Mouse (Mus musculus) heart, embryonic 10.5 days (tissue): ENCODE results near the gene Znrf3. TPM values are rescaled to one million over a fixed set of nuclear protein-coding genes. Genes with fewer than 3 reads are reported as not detected.

Source experiments
- DNase-seq: peaks from one replicate; pipeline ENCODE4 v3.0.0-alpha.2; 2017; ENCODE audit warnings: low spot score
- H3K27ac ChIP-seq: fragments of 300-500 bp; sonication (generic); 2 replicates; pipeline ENCODE4 v1.5.1; 2016; ENCODE audit warnings: mild to moderate bottlenecking
- H3K27me3 ChIP-seq: fragments of 300-500 bp; sonication (generic); 2 replicates; pipeline ENCODE4 v1.6.1; 2016; ENCODE audit warnings: mild to moderate bottlenecking; ENCODE audit not compliant: poor library complexity, insufficient read depth, severe bottlenecking
- H3K36me3 ChIP-seq: fragments of 300-500 bp; sonication (generic); 2 replicates; pipeline ENCODE4 v1.6.1; 2016; ENCODE audit warnings: mild to moderate bottlenecking, moderate library complexity
- H3K4me1 ChIP-seq: fragments of 300-500 bp; sonication (generic); 2 replicates; pipeline ENCODE4 v1.6.1; 2016; ENCODE audit warnings: mild to moderate bottlenecking
- H3K4me3 ChIP-seq: fragments of 300-500 bp; sonication (generic); 2 replicates; pipeline ENCODE4 v1.5.1; 2016; ENCODE audit warnings: mild to moderate bottlenecking, moderate library complexity
- H3K9me3 ChIP-seq: fragments of 300-500 bp; sonication (generic); 2 replicates; pipeline ENCODE4 v1.6.1; 2016; ENCODE audit warnings: mild to moderate bottlenecking, moderate library complexity
- WGBS: fragments of 180-500 bp; shearing (Covaris S2); methylation state at CpG from one replicate; pipeline ENCODE4 v1.1.7; 2016; 5-methylcytosine and 5-hydroxymethylcytosine counted together
- polyA plus RNA-seq: library from polyadenylated mRNA; unstranded; fragments of >200 nt; fragmentation: Nextera tagmentation; extraction: Ambion mirVana; gene quantifications from 2 replicates; pipeline ENCODE4 v1.2.1, GENCODE M21; 2016

Gene Znrf3
- polyA plus RNA-seq, 1 experiment from 2014 or later, result 9.2 TPM

DNA sequence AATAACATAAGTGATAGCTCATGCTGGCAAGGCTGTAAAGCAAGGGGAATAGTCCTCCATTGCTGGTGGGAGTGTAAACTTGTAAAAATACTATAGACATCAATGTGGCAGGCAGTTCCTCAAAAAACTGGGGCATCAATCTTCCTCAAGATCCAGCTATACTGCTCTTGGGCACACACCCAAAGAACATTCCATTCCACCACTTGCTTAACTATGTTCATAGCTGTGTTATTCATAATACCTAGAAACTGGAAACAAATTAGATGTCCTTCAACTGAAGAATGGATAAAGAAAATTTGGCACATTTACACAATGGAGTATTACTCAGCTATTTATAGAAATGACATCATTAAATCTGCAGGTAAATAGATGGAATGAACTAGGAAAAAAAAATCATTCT lies 91.6 kb downstream of the Znrf3 start:
- peaks cover 8% of the 10 kb centered on the region for H3K4me1 ChIP-seq
- H3K4me3 ChIP-seq, result no peak overlapping the region
- H3K27me3 ChIP-seq, result no peaks in the 10 kb centered on the region
- DNase-seq, result no peak
- no peaks in the 10 kb centered on the region for H3K36me3 ChIP-seq
- H3K9me3 ChIP-seq, result no peaks in the 10 kb centered on the region
- no peak overlapping the region for H3K27ac ChIP-seq

DNA sequence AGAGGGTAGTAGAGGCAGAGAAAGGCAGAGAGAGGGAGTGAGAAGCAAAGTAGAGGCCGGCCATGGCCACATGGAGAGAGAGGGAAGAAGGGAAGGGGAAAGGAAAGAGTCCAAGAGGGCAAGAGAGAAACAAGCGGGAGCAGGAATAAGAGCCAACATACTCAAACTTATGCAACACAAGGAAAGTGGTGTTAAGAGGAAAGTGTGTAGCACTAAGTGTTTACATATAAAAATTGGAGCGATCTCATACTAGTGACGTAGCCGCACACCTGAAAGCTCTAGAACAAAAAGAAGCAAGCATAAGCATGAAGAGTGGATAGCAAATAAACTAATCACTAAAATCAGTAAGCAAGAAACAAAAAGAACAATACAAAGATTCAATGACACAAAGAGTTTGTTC lies 95.2 kb downstream of the Znrf3 start:
- no peak overlapping the region for H3K4me3 ChIP-seq
- H3K27me3 ChIP-seq, result no peaks in the 10 kb centered on the region
- H3K27ac ChIP-seq, result no peak overlapping the region
- no peak for DNase-seq
- no peaks in the 10 kb centered on the region for H3K9me3 ChIP-seq
- no peaks in the 10 kb centered on the region for H3K36me3 ChIP-seq
- peaks cover 16% of the 10 kb centered on the region for H3K4me1 ChIP-seq
- 92% methylated on average over 5 of the region's 5 CpGs for WGBS

DNA sequence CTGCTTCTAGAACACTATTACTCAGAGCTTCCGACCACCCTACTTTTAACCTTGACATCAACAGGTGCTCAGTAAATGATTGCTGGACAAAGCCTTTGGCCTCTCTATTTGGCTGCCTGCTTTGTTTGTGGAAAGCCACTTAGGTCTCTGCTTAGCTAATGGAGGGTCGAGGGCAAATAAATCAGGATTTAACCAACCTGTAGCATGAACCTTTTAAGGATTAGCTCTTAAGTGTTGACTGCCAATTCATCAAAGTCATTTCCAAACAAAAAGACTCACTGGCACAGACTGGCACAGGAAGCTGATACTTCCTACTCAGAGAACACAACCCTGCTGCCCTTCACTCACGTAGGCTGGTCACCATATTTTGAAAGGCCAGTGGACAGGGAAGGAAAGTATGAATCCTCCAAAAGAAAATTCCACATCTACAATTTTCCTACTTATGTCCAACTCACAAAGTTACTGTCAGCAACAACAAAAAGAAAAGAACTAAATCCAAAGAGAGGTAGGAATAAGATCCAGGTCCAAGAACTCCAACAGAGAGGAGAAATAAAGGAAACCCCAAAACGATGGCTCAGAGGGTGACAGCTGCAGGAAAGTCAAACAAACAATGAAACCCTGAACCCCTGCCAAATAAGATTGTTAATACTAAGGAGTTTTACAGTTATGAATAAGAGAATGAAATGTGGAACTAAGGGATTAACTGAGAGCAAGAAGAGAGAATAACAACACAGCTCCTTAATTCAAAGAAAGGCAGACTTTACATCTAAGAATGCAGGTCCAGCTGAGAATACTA lies 97.6 kb downstream of the Znrf3 start:
- 75% methylated on average over 4 of the region's 4 CpGs for WGBS
- no peak for DNase-seq
- no peak overlapping the region for H3K27ac ChIP-seq

DNA sequence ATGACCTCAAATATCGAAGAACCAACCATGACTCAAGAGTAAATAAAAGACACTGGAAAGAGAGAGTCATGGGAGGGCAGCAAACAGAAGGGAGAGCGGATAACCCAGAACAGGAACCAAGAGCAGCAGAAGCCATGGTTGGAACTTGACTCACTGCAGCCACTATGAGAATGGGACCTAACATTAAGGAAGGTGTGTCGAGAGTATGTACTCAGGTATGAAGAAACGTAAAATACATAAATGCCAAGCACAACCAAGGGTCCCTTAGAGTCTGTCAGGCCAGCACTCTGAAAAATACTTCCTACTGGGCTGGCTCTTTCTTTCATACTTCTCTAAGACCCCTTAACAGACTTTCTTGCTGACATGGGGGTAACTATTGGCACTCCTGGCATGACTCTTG lies 100.9 kb downstream of the Znrf3 start:
- H3K4me3 ChIP-seq, result no peak overlapping the region
- H3K27me3 ChIP-seq, result no peaks in the 10 kb centered on the region
- no peaks in the 10 kb centered on the region for H3K9me3 ChIP-seq
- DNase-seq, result no peak
- H3K27ac ChIP-seq, result no peak overlapping the region
- H3K36me3 ChIP-seq, result no peaks in the 10 kb centered on the region
- 89% methylated on average over 4 of the region's 4 CpGs for WGBS
- H3K4me1 ChIP-seq, result peaks cover 16% of the 10 kb centered on the region

More for the DNA sequence above, 97.6 kb downstream of the Znrf3 start:
- no peaks in the 10 kb centered on the region for H3K36me3 ChIP-seq
- H3K4me1 ChIP-seq, result peaks cover 16% of the 10 kb centered on the region
- H3K27me3 ChIP-seq, result no peaks in the 10 kb centered on the region
- H3K9me3 ChIP-seq, result no peaks in the 10 kb centered on the region
- no peak overlapping the region for H3K4me3 ChIP-seq

DNA sequence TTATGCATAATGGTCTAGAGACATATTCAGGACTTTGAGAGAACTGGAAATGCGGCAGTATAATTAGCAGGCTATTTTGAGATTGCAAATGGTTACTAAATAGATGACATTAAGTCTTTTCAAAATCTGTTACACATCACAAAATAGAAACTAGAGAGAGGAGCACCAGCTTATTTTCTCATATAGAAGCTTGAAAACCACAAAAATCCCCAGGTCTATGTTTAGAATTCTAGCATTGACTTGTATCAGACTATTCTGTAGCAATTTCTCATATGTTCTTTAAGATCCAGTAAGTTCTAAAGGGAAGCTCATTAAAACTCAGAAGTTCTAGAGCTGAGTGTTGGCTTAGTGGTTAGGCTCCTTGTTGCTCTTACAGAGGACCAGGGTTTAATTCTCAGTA lies 104.9 kb downstream of the Znrf3 start:
- no peaks in the 10 kb centered on the region for H3K4me1 ChIP-seq
- H3K36me3 ChIP-seq, result no peaks in the 10 kb centered on the region
- no peaks in the 10 kb centered on the region for H3K9me3 ChIP-seq
- WGBS, result 93% methylated on average over 1 of the region's 1 CpGs
- no peak overlapping the region for H3K4me3 ChIP-seq
- no peak for DNase-seq
- no peak overlapping the region for H3K27ac ChIP-seq
- H3K27me3 ChIP-seq, result no peaks in the 10 kb centered on the region

DNA sequence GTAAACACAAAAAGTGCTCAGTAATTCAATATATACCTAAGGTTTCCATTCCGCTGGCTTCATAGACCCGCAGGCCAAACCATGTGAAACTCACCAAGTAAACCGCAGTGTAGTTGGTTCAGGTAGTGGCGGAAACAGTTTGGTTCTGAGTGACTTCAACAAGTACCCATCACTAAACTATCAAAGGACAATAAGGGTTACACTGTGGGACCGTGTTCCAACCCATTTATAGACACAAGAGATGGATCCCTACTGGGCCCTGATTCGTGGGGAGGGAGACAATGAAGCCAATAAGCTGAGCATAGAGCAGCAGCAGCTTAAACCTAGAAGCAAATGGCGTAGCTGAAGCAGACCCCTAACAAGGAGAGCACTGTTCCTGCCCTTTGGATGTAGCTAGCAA lies 107.8 kb downstream of the Znrf3 start:
- H3K4me3 ChIP-seq, result no peak overlapping the region
- no peaks in the 10 kb centered on the region for H3K9me3 ChIP-seq
- H3K4me1 ChIP-seq, result no peaks in the 10 kb centered on the region
- DNase-seq, result no peak
- H3K36me3 ChIP-seq, result no peaks in the 10 kb centered on the region
- no peak overlapping the region for H3K27ac ChIP-seq
- WGBS, result 88% methylated on average over 7 of the region's 7 CpGs
- H3K27me3 ChIP-seq, result no peaks in the 10 kb centered on the region

DNA sequence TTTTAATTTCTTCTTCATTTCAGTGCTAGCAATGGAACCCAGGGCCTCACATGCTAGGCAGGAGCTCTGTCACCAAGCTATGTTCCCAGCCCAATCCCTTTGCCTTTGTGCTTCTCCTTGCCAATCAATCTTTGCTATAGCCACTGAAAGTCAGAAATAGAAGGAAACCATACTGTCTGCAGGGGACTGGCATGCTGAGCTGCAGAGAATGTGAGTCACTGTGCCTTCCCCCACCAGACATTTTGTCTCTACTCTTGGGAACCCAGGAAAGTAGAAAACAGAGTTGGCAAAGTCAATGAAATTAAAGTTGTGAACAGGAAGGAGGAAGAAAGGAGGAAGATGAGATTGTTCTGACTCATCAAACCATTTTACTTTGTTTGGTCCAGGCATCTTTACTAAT lies 108.4 kb downstream of the Znrf3 start:
- no peak overlapping the region for H3K27ac ChIP-seq
- H3K9me3 ChIP-seq, result no peaks in the 10 kb centered on the region
- no peak for DNase-seq
- H3K27me3 ChIP-seq, result no peaks in the 10 kb centered on the region
- no peak overlapping the region for H3K4me3 ChIP-seq
- H3K36me3 ChIP-seq, result no peaks in the 10 kb centered on the region
- no peaks in the 10 kb centered on the region for H3K4me1 ChIP-seq

DNA sequence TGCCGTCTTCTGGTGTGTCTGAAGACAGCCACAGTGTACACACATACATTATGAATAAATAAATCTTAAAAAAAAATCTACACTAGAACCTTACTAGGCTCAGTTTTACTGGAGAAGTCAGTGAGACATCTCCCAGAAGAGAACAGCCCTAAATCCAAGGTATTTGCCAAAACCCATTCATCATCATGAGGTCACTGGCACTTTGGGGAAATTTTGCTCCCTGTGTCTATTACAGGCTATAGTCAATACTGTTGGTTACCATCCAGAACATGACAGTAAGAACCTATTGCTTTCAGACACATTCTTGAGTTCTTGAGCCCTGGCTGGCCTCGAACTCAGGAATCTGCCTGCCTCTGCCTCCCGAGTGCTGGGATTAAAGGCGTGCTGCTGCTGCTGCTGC lies 113.8 kb downstream of the Znrf3 start:
- 0 out of 2 replicates have a peak, but pooled peaks cover 3% of the 10 kb centered on the region for H3K36me3 ChIP-seq
- 95% methylated on average over 4 of the region's 4 CpGs for WGBS

DNA sequence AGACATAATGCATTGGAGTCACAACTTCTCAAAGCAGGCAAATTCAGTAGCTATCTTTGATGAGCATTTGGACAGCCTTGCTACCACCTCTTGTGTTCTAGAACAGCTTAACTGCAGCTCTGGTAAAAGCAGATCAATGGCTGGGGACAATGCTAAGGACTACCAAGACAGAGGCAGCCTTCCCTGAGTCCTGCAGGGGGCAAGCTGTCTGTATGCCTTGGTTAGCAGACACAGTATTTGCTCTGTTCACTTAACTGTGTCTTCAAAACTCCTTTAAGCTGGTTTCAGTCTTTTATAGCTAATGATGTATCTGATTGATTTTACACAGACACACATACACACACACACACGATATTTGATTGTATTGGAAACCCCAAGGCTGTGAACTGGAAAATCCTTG lies 117.0 kb downstream of the Znrf3 start:
- no peak overlapping the region for H3K4me3 ChIP-seq
- no peaks in the 10 kb centered on the region for H3K27me3 ChIP-seq
- no peak overlapping the region for H3K27ac ChIP-seq
- 90% methylated on average over 1 of the region's 1 CpGs for WGBS
- no peaks in the 10 kb centered on the region for H3K9me3 ChIP-seq
- no peak for DNase-seq
- no peaks in the 10 kb centered on the region for H3K4me1 ChIP-seq
- H3K36me3 ChIP-seq, result 0 out of 2 replicates have a peak, but pooled peaks cover 3% of the 10 kb centered on the region

More for the DNA sequence above, 113.8 kb downstream of the Znrf3 start:
- no peak overlapping the region for H3K27ac ChIP-seq
- H3K27me3 ChIP-seq, result no peaks in the 10 kb centered on the region
- no peak for DNase-seq
- no peaks in the 10 kb centered on the region for H3K4me1 ChIP-seq
- no peaks in the 10 kb centered on the region for H3K9me3 ChIP-seq
- H3K4me3 ChIP-seq, result no peak overlapping the region

DNA sequence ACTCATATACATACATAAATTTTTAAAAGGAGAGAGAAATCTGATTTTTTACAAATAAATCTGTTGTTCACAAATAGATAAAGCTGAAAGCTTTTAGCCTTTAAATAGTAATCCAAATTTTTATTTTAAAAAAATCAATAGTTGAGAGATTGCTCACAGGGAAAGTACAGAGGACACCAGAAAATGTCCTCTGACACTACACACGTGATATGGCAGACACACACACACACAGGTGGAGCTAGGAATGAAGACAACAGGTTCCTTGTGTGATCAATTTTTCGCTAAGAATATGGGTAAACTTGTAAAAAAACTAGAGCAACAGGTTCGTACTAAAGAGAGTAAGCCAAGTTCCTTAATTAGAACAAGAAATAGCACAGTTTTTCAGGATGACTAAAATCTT lies 118.4 kb downstream of the Znrf3 start:
- DNase-seq, result no peak
- Histone ChIP-seq H3K9me3 (no peaks in the 10 kb centered on the region), H3K27me3 (no peaks in the 10 kb centered on the region), H3K4me3 (no peak overlapping the region), H3K27ac (no peak overlapping the region), H3K4me1 (no peaks in the 10 kb centered on the region), H3K36me3 (0 out of 2 replicates have a peak, but pooled peaks cover 3% of the 10 kb centered on the region)
- whole genome bisulfite sequencing, result 96% methylated on average over 3 of the region's 3 CpGs

DNA sequence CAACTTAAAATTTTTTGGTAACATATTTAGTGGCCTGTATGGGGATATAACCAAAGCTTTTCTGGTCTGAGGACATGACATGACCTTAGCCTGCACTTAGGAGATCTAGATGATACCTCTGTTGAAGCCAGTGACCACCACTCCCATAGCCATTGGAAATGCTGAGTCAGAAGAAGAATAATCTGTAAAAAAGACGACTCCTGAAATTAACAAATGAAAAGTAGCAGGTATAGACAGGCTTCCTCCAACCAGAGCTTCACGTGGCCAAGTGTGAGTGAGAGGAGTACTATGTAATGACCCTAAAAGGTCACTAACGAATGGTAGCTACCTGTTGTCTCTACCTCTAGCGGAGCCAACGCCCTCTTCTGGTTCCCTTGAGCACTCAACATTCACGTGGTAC lies 119.4 kb downstream of the Znrf3 start:
- Histone ChIP-seq H3K27me3 (no peaks in the 10 kb centered on the region), H3K27ac (no peak overlapping the region), H3K36me3 (0 out of 2 replicates have a peak, but pooled peaks cover 3% of the 10 kb centered on the region), H3K4me1 (no peaks in the 10 kb centered on the region), H3K4me3 (no peak overlapping the region), H3K9me3 (no peaks in the 10 kb centered on the region)
- WGBS, result 87% methylated on average over 6 of the region's 6 CpGs
- DNase-seq, result no peak

DNA sequence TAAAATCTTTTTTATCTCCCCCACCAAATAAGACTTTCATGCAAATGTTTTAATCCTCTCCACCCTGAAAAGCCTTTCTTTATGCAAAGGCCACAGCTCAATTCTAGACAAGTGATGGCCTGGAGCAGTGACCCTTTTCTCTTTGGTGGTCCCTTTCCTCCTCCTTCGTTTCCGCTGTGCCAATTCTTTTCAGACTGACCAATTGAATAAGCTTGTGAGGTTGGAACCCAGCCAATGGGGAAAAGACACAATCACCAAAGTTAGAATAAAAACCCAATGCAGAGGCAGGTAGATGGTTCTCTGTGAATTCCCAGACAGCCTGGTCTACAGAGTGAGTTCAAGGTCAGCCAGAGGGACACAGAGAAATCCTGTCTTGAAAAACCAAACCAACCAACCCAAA lies 120.4 kb downstream of the Znrf3 start:
- Histone ChIP-seq H3K36me3 (no peaks in the 10 kb centered on the region), H3K27me3 (no peaks in the 10 kb centered on the region), H3K9me3 (no peaks in the 10 kb centered on the region), H3K4me3 (no peak overlapping the region), H3K27ac (no peak overlapping the region), H3K4me1 (peaks cover under 1% of the 10 kb centered on the region; the same call in 1 of the 2 replicates)
- 80% methylated on average over 2 of the region's 2 CpGs for WGBS
- no peak for DNase-seq

DNA sequence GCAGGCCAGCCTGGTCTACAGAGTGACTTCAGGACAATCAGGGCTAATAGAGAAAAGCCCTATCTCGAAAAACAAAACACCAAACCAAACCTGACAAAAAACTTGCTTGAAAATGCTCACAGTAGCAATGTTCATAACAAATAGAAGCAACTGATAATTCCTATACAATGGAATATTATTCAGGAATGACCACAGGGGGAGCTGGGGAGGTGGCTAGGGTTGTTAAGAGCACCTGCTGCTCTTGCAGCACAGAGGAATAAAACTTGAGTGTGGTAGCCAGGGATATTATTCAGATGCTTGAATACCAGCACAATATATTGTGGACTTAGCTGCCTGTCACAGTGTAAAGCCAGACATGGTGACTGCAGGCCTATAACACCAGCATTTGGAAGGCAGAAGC lies 123.0 kb downstream of the Znrf3 start:
- no peak overlapping the region for H3K27ac ChIP-seq
- H3K27me3 ChIP-seq, result no peaks in the 10 kb centered on the region
- no peaks in the 10 kb centered on the region for H3K36me3 ChIP-seq
- H3K4me3 ChIP-seq, result no peak overlapping the region
- 84% methylated on average over 1 of the region's 1 CpGs for WGBS
- H3K9me3 ChIP-seq, result no peaks in the 10 kb centered on the region
- DNase-seq, result no peak
- H3K4me1 ChIP-seq, result peaks cover 19% of the 10 kb centered on the region

DNA sequence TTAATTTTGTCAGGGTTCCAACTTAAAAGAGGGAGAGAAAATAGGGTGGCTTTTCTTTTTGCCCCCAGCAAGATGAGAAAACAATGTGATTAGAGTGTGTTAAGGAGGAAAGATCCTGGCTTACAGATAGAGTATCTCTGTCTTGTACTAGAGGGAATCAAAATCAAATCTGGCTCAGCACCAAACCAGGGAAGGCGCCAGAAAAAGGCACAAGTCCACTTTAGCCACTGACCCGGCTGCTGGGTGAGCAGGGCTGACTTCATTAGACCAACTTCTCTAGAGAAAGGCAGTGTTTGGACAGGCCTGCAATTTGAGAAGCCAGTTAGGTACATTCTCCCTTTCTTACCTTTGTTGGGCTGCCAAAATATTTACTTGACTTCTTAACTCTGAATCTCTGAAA lies 125.7 kb downstream of the Znrf3 start:
- Histone ChIP-seq H3K4me3 (no peak overlapping the region), H3K36me3 (no peaks in the 10 kb centered on the region), H3K27me3 (no peaks in the 10 kb centered on the region), H3K27ac (no peak overlapping the region), H3K9me3 (no peaks in the 10 kb centered on the region), H3K4me1 (peaks cover 26% of the 10 kb centered on the region)
- WGBS, result 46% methylated on average over 2 of the region's 2 CpGs
- no peak for DNase-seq
